Mouse (Mus musculus) ES-E14 (cell line): ENCODE results near the gene Smco2. TPM values are rescaled to one million over a fixed set of nuclear protein-coding genes. Genes with fewer than 3 reads are reported as not detected.

Source experiments
- DNase-seq: peaks from one replicate; pipeline ENCODE4 v3.0.0-alpha.2; 2013; ENCODE audit warnings: low read depth, low spot score
- H3K27ac ChIP-seq: 2 replicates; pipeline ENCODE4 v1.5.1; 2012; ENCODE audit warnings: low read depth, mild to moderate bottlenecking, low read length, moderate library complexity, mixed read lengths; ENCODE audit not compliant: poor library complexity, insufficient read depth, severe bottlenecking
- H3K36me3 ChIP-seq: 2 replicates; pipeline ENCODE4 v1.6.1; 2012; ENCODE audit warnings: mild to moderate bottlenecking, low read length, moderate library complexity, mixed read lengths; ENCODE audit not compliant: control insufficient read depth, poor library complexity, insufficient read depth, severe bottlenecking
- H3K4me1 ChIP-seq, 2 experiments: fragments of 150-350 bp in 1 of 2; sonication (generic) in 1 of 2; 2 replicates each; pipeline ENCODE4 v1.6.1; 2012; ENCODE audit warnings: low read length in 2 of 2, mild to moderate bottlenecking in 1 of 2, mixed read lengths in 1 of 2; ENCODE audit not compliant: control insufficient read depth in 2 of 2, insufficient read depth in 2 of 2, poor library complexity in 1 of 2
- H3K4me3 ChIP-seq, 2 experiments: fragments of 150-350 bp in 1 of 2; sonication (generic) in 1 of 2; 2 replicates each; pipeline ENCODE4 v1.5.1; 2012; ENCODE audit warnings: low read length in 2 of 2, low read depth in 1 of 2, mild to moderate bottlenecking in 1 of 2, mixed read lengths in 1 of 2; ENCODE audit not compliant: insufficient read depth in 1 of 2, poor library complexity in 1 of 2, severe bottlenecking in 1 of 2
- H3K9ac ChIP-seq: 2 replicates; pipeline ENCODE4 v1.6.1; 2012; ENCODE audit warnings: low read depth, mild to moderate bottlenecking, low read length, mixed read lengths; ENCODE audit not compliant: poor library complexity, insufficient read depth, severe bottlenecking
- H3K9me3 ChIP-seq: fragments of 150-350 bp; sonication (generic); 2 replicates; pipeline ENCODE4 v1.6.1; 2012; ENCODE audit warnings: low read depth, mild to moderate bottlenecking, low read length; ENCODE audit not compliant: control insufficient read depth, insufficient read depth
- CHD2 ChIP-seq: IDR thresholded peaks from 2 replicates; pipeline ENCODE4 v1.6.1; 2014; ENCODE audit warnings: mild to moderate bottlenecking, low read depth, low read length, inconsistent platforms
- HCFC1 ChIP-seq: IDR thresholded peaks from 2 replicates; pipeline ENCODE4 v1.6.1; 2012; ENCODE audit warnings: low read length, inconsistent platforms, borderline replicate concordance; ENCODE audit not compliant: insufficient read depth
- MAFK ChIP-seq: IDR thresholded peaks from 2 replicates; pipeline ENCODE4 v1.6.1; 2014; ENCODE audit warnings: mild to moderate bottlenecking, low read depth, low read length, inconsistent platforms; ENCODE audit not compliant: insufficient read depth
- ZC3H11A ChIP-seq: IDR thresholded peaks from 2 replicates; pipeline ENCODE4 v1.6.1; 2012; ENCODE audit warnings: low read depth, mild to moderate bottlenecking, inconsistent platforms, low read length, borderline replicate concordance
- ZNF384 ChIP-seq: IDR thresholded peaks from 2 replicates; pipeline ENCODE4 v1.6.1; 2012; ENCODE audit warnings: low read depth, low read length, inconsistent platforms
- in situ Hi-C, 2 experiments: fragments of 600-800 bp; cut with MboI; formaldehyde crosslinking; loops; one replicate each; pipeline ENCODE4 v1.15.1; 2025; ENCODE audit warnings: low sequenced_read_pairs in 2 of 2, inconsistent platforms in 1 of 2; ENCODE audit not compliant: unreplicated experiment in 2 of 2
- total RNA-seq: library from RNA; depleted of rRNA; stranded (reverse); fragments of 300-350 nt; gene quantifications from 2 replicates; pipeline ENCODE4 v1.2.3, GENCODE M21; 2012

Gene Smco2
- total RNA-seq, 1 experiment, result not detected

- Histone ChIP-seq H3K4me3 (no peak overlapping the region), H3K36me3 (no peaks in the 10 kb centered on the region), H3K27ac (no peak overlapping the region), H3K4me1 (no peaks in the 10 kb centered on the region; a peak in 1 of 4 replicates), H3K9me3 (no peaks in the 10 kb centered on the region), H3K9ac (no peak overlapping the region)
- no peak for DNase-seq
- in situ Hi-C loops, result no loop called here
- TF ChIP-seq HCFC1 (no peak), ZC3H11A (no peak), ZNF384 (no peak), MAFK (no peak), CHD2 (no peak)
Observed at GRCm38 (mm10) chr6:146901929-146902328, 52.0 kb downstream of the Smco2 start.

DNA sequence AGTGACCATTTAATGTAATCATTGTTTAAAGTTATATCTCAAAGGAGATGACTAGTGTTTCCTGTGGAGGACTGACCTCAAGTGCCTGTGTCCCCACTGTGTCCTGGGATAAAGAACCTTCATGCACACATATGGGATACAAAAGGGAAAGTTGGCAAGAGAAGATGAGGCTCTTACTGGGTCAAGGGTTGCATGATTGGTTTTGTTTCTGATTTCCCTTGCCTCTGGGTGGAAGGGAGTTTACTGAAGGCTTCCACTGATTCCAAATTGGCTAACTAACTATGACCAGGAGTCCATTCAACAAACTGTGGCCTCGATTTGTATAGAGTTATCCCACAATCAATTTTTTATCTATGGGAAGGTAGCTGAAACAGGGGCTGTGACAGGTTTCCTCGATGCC, 53.7 kb downstream of the Smco2 start:
- H3K36me3 ChIP-seq, result no peaks in the 10 kb centered on the region
- no peak overlapping the region for H3K9ac ChIP-seq
- H3K27ac ChIP-seq, result no peak overlapping the region
- H3K4me1 ChIP-seq, result no peaks in the 10 kb centered on the region
- in situ Hi-C loops, result no loop called here
- H3K9me3 ChIP-seq, result no peaks in the 10 kb centered on the region
- TF ChIP-seq ZC3H11A (no peak), ZNF384 (no peak), MAFK (no peak), HCFC1 (no peak), CHD2 (no peak)
- no peak for DNase-seq
- H3K4me3 ChIP-seq, result no peak overlapping the region

DNA sequence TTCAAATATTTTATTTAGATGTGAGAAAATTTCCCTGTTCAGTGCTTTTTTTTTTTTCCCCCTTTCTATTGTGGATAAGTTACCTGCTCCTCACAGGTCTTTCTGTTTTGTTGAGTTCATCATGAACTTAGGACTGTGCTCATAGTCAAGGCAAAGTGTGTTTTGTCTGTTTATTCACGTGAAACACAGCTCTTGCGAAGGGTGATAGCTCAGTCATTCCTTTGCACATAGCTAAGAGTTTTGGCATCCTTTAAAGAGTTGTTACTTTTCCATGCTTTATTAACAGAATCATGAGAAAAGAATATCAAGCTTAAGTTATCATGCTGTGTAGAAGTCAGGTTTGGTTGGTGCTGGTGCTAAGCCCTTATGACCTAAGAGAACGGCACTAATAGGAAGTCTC, 54.8 kb downstream of the Smco2 start:
- Histone ChIP-seq H3K9me3 (no peaks in the 10 kb centered on the region), H3K4me1 (no peaks in the 10 kb centered on the region), H3K27ac (no peak overlapping the region), H3K36me3 (no peaks in the 10 kb centered on the region), H3K9ac (no peak overlapping the region), H3K4me3 (no peak overlapping the region)
- TF ChIP-seq ZC3H11A (no peak), ZNF384 (no peak), CHD2 (no peak), HCFC1 (no peak), MAFK (no peak)
- in situ Hi-C loops, result no loop called here
- no peak for DNase-seq

DNA sequence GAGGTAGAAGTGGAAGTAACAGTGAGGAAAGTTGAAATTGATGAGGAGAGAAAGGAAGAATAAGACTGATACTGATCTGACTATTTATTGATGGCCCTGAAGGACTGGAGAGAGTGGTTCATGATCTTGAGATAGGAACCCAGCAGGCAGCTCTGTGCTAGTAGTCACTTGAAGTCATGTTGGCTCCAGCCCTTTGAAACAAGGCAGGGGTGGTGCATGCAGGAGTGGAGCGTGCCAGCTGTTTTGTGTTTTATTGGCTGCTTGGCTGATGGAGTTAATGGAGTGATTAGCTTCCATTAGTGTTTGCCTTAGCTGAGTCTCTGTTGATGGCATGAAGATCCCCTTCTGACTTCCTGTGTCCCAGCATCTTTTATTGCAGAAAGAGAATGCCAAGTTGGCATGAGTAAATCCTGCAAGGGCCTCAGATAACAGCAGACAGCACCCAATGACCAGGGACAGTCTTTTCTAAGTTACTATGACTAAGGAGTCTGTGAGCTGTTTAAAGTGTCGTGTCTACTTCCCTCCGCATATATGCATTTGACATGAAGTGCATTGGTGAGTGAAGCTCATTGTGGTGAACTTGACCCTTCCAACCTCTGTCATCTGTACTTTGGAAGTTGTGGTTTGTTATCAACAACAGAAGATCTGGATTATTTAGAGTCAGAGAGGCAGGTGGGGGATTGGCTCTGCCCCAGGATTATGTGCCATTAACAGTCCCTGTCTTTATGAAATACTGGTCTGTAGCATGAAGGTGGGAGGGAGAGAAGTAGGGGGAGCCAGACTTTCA, 56.3 kb downstream of the Smco2 start:
- Histone ChIP-seq H3K4me1 (no peaks in the 10 kb centered on the region), H3K4me3 (no peak overlapping the region), H3K36me3 (no peaks in the 10 kb centered on the region), H3K9me3 (no peaks in the 10 kb centered on the region), H3K27ac (no peak overlapping the region), H3K9ac (no peak overlapping the region)
- DNase-seq, result no peak
- no peak for TF ChIP-seq MAFK
- TF ChIP-seq HCFC1, result no peak
- no peak for TF ChIP-seq ZC3H11A
- no peak for TF ChIP-seq CHD2
- TF ChIP-seq ZNF384, result no peak
- in situ Hi-C loops, result no loop called here
